Mouse (Mus musculus) heart, postnatal 10 days (tissue): ENCODE measurements around the gene Gm19426. TPM values are rescaled to one million over a fixed set of nuclear protein-coding genes. Genes with fewer than 3 reads are reported as not detected.

Source experiments
- microRNA-seq, 2 experiments: library from miRNA; unstranded; fragments of <30 nt; microRNA quantifications; one replicate each; pipeline ENCODE4 v1.2.0; 2022
- total RNA-seq, 2 experiments: library from RNA; stranded (reverse); gene quantifications; 2 replicates each; pipeline ENCODE4 v1.2.3; 2021

Gene Gm19426
- total RNA-seq, 2 experiments from 2014 or later = 3.1 to 3.9 TPM

Small RNA genes within 50 kb of the gene (microRNA-seq; reads per million reads assigned to microRNA genes)
- gene Mir130a = 8,670 to 19,894 reads per million in 2 experiments

Other genes starting within 250 kb of the Gm19426 start
- 100 to 1,000 TPM; 126 to 129 TPM for gene Ctnnd1, start 92.9 kb downstream of the Gm19426 start, total RNA-seq
- not detected for gene Btbd18, start 84.6 kb downstream of the Gm19426 start, total RNA-seq
- gene Selenoh, start 72.9 kb downstream of the Gm19426 start, total RNA-seq = 10 to 100 TPM; 59.9 to 60.8 TPM
- 10 to 100 TPM in 1 of 2 experiments, 1 to 10 TPM in 1; 9.6 to 11.7 TPM for gene Gm28635, start 65.6 kb downstream of the Gm19426 start, total RNA-seq
- gene Med19, start 65.3 kb downstream of the Gm19426 start, total RNA-seq = 10 to 100 TPM; 15.1 to 17.8 TPM
- 100 to 1,000 TPM; 109 to 134 TPM for gene Tmx2, start 64.5 kb downstream of the Gm19426 start, total RNA-seq
- gene Zdhhc5, start 28.5 kb downstream of the Gm19426 start, total RNA-seq = 10 to 100 TPM; 66.4 to 72.4 TPM
- 1 to 10 TPM; 7.0 to 8.1 TPM for gene Clp1, start 16.3 kb downstream of the Gm19426 start, total RNA-seq
- 1 to 10 TPM in 1 of 2 experiments, under 1 TPM in 1; 0.89 to 1.0 TPM for gene Ypel4, start 9.6 kb downstream of the Gm19426 start, total RNA-seq
- 10 to 100 TPM; 59.2 to 60.4 TPM for gene Serping1, start 31.8 kb upstream of the Gm19426 start, total RNA-seq
- gene Ube2l6, start 55.2 kb upstream of the Gm19426 start, total RNA-seq = 10 to 100 TPM; 22.3 to 36.8 TPM
- gene Smtnl1, start 79.0 kb upstream of the Gm19426 start, total RNA-seq = under 1 TPM in 1 of 2 experiments, not detected in 1; 0.14 TPM
- gene Timm10, start 83.3 kb upstream of the Gm19426 start, total RNA-seq = 100 to 1,000 TPM; 122 to 124 TPM
- 1 to 10 TPM; 2.2 to 3.4 TPM for gene Slc43a1, start 95.2 kb upstream of the Gm19426 start, total RNA-seq
- gene Rtn4rl2, start 143.1 kb upstream of the Gm19426 start, total RNA-seq = 1 to 10 TPM; 4.0 to 8.0 TPM
- 100 to 1,000 TPM in 1 of 2 experiments, 10 to 100 TPM in 1; 53.0 to 109 TPM for gene Slc43a3, start 192.9 kb upstream of the Gm19426 start, total RNA-seq
- gene Prg2, start 236.8 kb upstream of the Gm19426 start, total RNA-seq = under 1 TPM in 1 of 2 experiments, not detected in 1; 0.55 TPM
- not detected for gene Prg3, start 244.6 kb upstream of the Gm19426 start, total RNA-seq